Mouse (Mus musculus) liver, adult 2 months (tissue): ENCODE data around the gene Parp1.

Experiments
- CTCF ChIP-seq: fragments of 200-500 bp; IDR thresholded peaks from 2 replicates; pipeline ENCODE4 v1.5.1; 2011; ENCODE audit warnings: low read depth, low read length, control low read depth
- POLR2A ChIP-seq: fragments of 200-500 bp; IDR thresholded peaks from 2 replicates; pipeline ENCODE4 v1.6.1; 2011; ENCODE audit warnings: low read length, control low read depth; ENCODE audit not compliant: insufficient read depth; ENCODE audit errors: extremely low read depth

- TF ChIP-seq CTCF (no peak), POLR2A (no peak)
These were observed 38.8 kb downstream of the Parp1 start for GRCm38 (mm10) chr1:180607578-180607879.
